Comparison of ENCODE assay signal across 31 mouse cellular contexts in genomic region chr11:70178756-70179155, GRCm38 (mm10). TPM values are rescaled to one million over a fixed set of nuclear protein-coding genes. Genes with fewer than 3 reads are reported as not detected.
"Had no signal": no experiment of that assay in that cellular context is flagged by ENCODE, and none has a peak within 500 bp of the region (broad histone marks: within the 10 kb centered on the region; RNA-seq: fewer than 3 reads in every experiment).

No protein-coding gene starts in this region.

- ATAC-seq: liver, embryonic 12.5 days; liver, postnatal 0 days; lung, postnatal 0 days; midbrain, embryonic 13.5 days; midbrain, embryonic 16.5 days had no signal

- H3K9me3 ChIP-seq: limb, embryonic 10.5 days; limb, embryonic 15.5 days; liver, embryonic 12.5 days; liver, embryonic 13.5 days; liver, embryonic 15.5 days; lung, embryonic 15.5 days; midbrain, embryonic 10.5 days; midbrain, embryonic 12.5 days; midbrain, embryonic 13.5 days had no signal

- H3K9ac ChIP-seq: limb, embryonic 12.5 days; limb, embryonic 13.5 days; limb, embryonic 15.5 days; liver, embryonic 12.5 days; liver, embryonic 13.5 days; liver, embryonic 14.5 days; liver, embryonic 15.5 days; liver, postnatal 0 days; lung, embryonic 14.5 days; lung, embryonic 15.5 days; midbrain, embryonic 12.5 days; midbrain, embryonic 13.5 days had no signal

- H3K27ac ChIP-seq: left cerebral cortex, adult 2 months; limb, embryonic 10.5 days; limb, embryonic 12.5 days; limb, embryonic 13.5 days; limb, embryonic 15.5 days; liver, embryonic 12.5 days; liver, embryonic 13.5 days; liver, embryonic 14.5 days; liver, embryonic 15.5 days; lung, embryonic 15.5 days; macrophage; midbrain, embryonic 10.5 days; midbrain, embryonic 12.5 days; midbrain, embryonic 13.5 days had no signal

- H3K36me3 ChIP-seq: limb, embryonic 10.5 days; limb, embryonic 12.5 days; limb, embryonic 13.5 days; limb, embryonic 15.5 days; liver, embryonic 12.5 days; liver, embryonic 13.5 days; liver, embryonic 15.5 days; lung, embryonic 15.5 days; midbrain, embryonic 10.5 days; midbrain, embryonic 12.5 days; midbrain, embryonic 13.5 days had no signal

- H3K4me2 ChIP-seq: limb, embryonic 12.5 days; limb, embryonic 15.5 days; liver, embryonic 11.5 days; liver, embryonic 12.5 days; liver, embryonic 13.5 days; liver, embryonic 15.5 days; lung, embryonic 14.5 days; lung, embryonic 15.5 days; midbrain, embryonic 12.5 days had no signal

- H3K4me1 ChIP-seq: limb, embryonic 10.5 days; limb, embryonic 12.5 days; limb, embryonic 13.5 days; limb, embryonic 15.5 days; liver, embryonic 12.5 days; liver, embryonic 13.5 days; liver, embryonic 15.5 days; lung, embryonic 15.5 days; midbrain, embryonic 10.5 days; midbrain, embryonic 12.5 days; midbrain, embryonic 13.5 days had no signal

- DNase-seq: liver, embryonic 13.5 days; liver, postnatal 0 days; lung, adult 18-20 months; lung, adult 2 months; lung, postnatal 36 days had no signal

- H3K27me3 ChIP-seq: limb, embryonic 12.5 days; limb, embryonic 13.5 days; limb, embryonic 15.5 days; liver, embryonic 12.5 days; liver, embryonic 13.5 days; liver, embryonic 15.5 days; midbrain, embryonic 12.5 days; midbrain, embryonic 13.5 days had no signal

- H3K4me3 ChIP-seq: left cerebral cortex, adult 2 months; limb, embryonic 10.5 days; limb, embryonic 12.5 days; limb, embryonic 13.5 days; limb, embryonic 15.5 days; liver, embryonic 12.5 days; liver, embryonic 13.5 days; liver, embryonic 15.5 days; lung, embryonic 15.5 days; megakaryocyte, embryonic 14.5 days; midbrain, embryonic 10.5 days; midbrain, embryonic 12.5 days; midbrain, embryonic 13.5 days; myocyte had no signal

RNA-seq across cellular contexts. Expression of gene Clec10a, which starts 22.8 kb away (rescaled TPM):
- polyA plus RNA-seq: limb, embryonic 10.5 days; limb, embryonic 11.5 days; limb, embryonic 12.5 days; liver, embryonic 12.5 days had no signal

RNA-seq across cellular contexts. Expression of gene Slc16a11, which starts 33.8 kb away (rescaled TPM):
- total RNA-seq: megakaryocyte progenitor cell, adult 5-6 weeks; megakaryocyte, adult 5-6 weeks; megakaryocyte-erythroid progenitor cell, adult 5-6 weeks; monocyte, adult 5-6 weeks had no signal
- polyA plus RNA-seq: macrophage had no signal

RNA-seq across cellular contexts. Expression of gene Mgl2, which starts 48.6 kb away (rescaled TPM):
- total RNA-seq: liver, adult 2 months; megakaryocyte-erythroid progenitor cell, adult 5-6 weeks had no signal
- polyA plus RNA-seq: limb, embryonic 11.5 days; limb, embryonic 12.5 days; midbrain, embryonic 10.5 days; neural tube, embryonic 11.5 days had no signal

RNA-seq across cellular contexts. Expression of gene Bcl6b, which starts 50.8 kb away (rescaled TPM):
- total RNA-seq: megakaryocyte progenitor cell, adult 5-6 weeks; monocyte, adult 5-6 weeks had no signal
- polyA plus RNA-seq: macrophage had no signal
